Mouse (Mus musculus) 3134 (cell line): ENCODE measurements around the gene Cd34.

Experiments
- DNase-seq: peaks from one replicate; pipeline ENCODE4 v3.0.0-alpha.2; 2011; ENCODE audit warnings: low spot score; ENCODE audit not compliant: insufficient read length; ENCODE audit errors: extremely low read depth

Gene Cd34

GRCm38 (mm10) chr1:195003328-195003727 lies 64.7 kb downstream of the Cd34 start:
- no peak for DNase-seq

GRCm38 (mm10) chr1:195004194-195004593 lies 65.6 kb downstream of the Cd34 start:
- DNase-seq, result no peak

- DNase-seq, result no peak
Measured at GRCm38 (mm10) chr1:195006267-195006666, 67.6 kb downstream of the Cd34 start.
